ENCODE assay signal across 8 mouse cellular contexts in genomic region chr1:7777191-7778044, GRCm38 (mm10).
DNase-seq lines count a peak whose midpoint lies in the region; ATAC-seq and TF ChIP-seq lines count a peak whose summit lies in the region.

No protein-coding gene starts in this region.

- H3K27me3 ChIP-seq in kidney, embryonic 15.5 days, result no peaks in the 10 kb centered on the region
- no peaks in the 10 kb centered on the region for H3K27me3 ChIP-seq in kidney, adult 2 months (replicated peaks; ENCODE audit: control insufficient read depth, insufficient read depth, low read length)
- no peaks in the 10 kb centered on the region for H3K27me3 ChIP-seq in forebrain, embryonic 11.5 days (ENCODE audit: control insufficient read depth, insufficient read depth, low read length)
- H3K27me3 ChIP-seq in limb, embryonic 12.5 days, result no peaks in the 10 kb centered on the region
- H3K27me3 ChIP-seq in neural tube, embryonic 13.5 days, result no peaks in the 10 kb centered on the region
- H3K27me3 ChIP-seq in thymus, adult 2 months (ENCODE audit: control insufficient read depth, insufficient read depth, low read length), result no peaks in the 10 kb centered on the region

- H3K36me3 ChIP-seq in kidney, embryonic 15.5 days, result no peaks in the 10 kb centered on the region
- no peaks in the 10 kb centered on the region for H3K36me3 ChIP-seq in kidney, adult 2 months (ENCODE audit: control insufficient read depth, insufficient read depth, low read length)
- no peaks in the 10 kb centered on the region for H3K36me3 ChIP-seq in forebrain, embryonic 11.5 days (ENCODE audit: control insufficient read depth, insufficient read depth, low read length)
- no peaks in the 10 kb centered on the region for H3K36me3 ChIP-seq in limb, embryonic 12.5 days
- no peaks in the 10 kb centered on the region for H3K36me3 ChIP-seq in neural tube, embryonic 13.5 days
- no peaks in the 10 kb centered on the region for H3K36me3 ChIP-seq in thymus, adult 2 months (ENCODE audit: control insufficient read depth, insufficient read depth, low read length)

- 7% methylated on average over 11 of the region's 11 CpGs for WGBS in kidney, embryonic 15.5 days
- 8% methylated on average over 11 of the region's 11 CpGs for WGBS in kidney, adult 2 months
- 6% methylated on average over 11 of the region's 11 CpGs for WGBS in forebrain, embryonic 11.5 days
- WGBS in limb, embryonic 12.5 days, result 6% methylated on average over 11 of the region's 11 CpGs
- WGBS in neural tube, embryonic 13.5 days, result 6% methylated on average over 11 of the region's 11 CpGs
- 27% methylated on average over 11 of the region's 11 CpGs for WGBS in thymus, adult 2 months

- peak overlapping the region; percentile 38 for H3K4me2 ChIP-seq in kidney, embryonic 15.5 days
- no peak overlapping the region for H3K4me2 ChIP-seq in forebrain, embryonic 11.5 days (ENCODE audit: low read depth, low read length, severe bottlenecking)
- H3K4me2 ChIP-seq in limb, embryonic 12.5 days, result peak overlapping the region; percentile 40
- H3K4me2 ChIP-seq in neural tube, embryonic 13.5 days, result peak overlapping the region; percentile 24; the same call in 1 of the 2 replicates

- 0 out of 2 replicates have a peak overlapping the region, but pooled peaks have one; percentile 7 for H3K9ac ChIP-seq in kidney, embryonic 15.5 days
- H3K9ac ChIP-seq in forebrain, embryonic 11.5 days (ENCODE audit: low read length), result no peak overlapping the region
- H3K9ac ChIP-seq in limb, embryonic 12.5 days (replicated peaks), result no peak overlapping the region
- H3K9ac ChIP-seq in neural tube, embryonic 13.5 days, result no peak overlapping the region

- H3K27ac ChIP-seq in kidney, embryonic 15.5 days, result peak overlapping the region; percentile 68
- no peak overlapping the region for H3K27ac ChIP-seq in kidney, adult 2 months (ENCODE audit: insufficient read depth, low read depth, low read length)
- H3K27ac ChIP-seq in forebrain, embryonic 11.5 days (ENCODE audit: low read depth, low read length), result no peak overlapping the region
- peak overlapping the region; percentile 74 for H3K27ac ChIP-seq in limb, embryonic 12.5 days
- no peak overlapping the region for H3K27ac ChIP-seq in neural tube, embryonic 13.5 days (replicated peaks)
- H3K27ac ChIP-seq in thymus, adult 2 months (ENCODE audit: control insufficient read depth, insufficient read depth, low read length), result no peak overlapping the region

- ATAC-seq in kidney, embryonic 15.5 days (replicated peaks; ENCODE audit: low FRiP score), result peak; percentile 95
- ATAC-seq in forebrain, embryonic 11.5 days (replicated peaks; ENCODE audit: low FRiP score), result peak; percentile 82
- ATAC-seq in limb, embryonic 12.5 days (ENCODE audit: insufficient number of reproducible peaks, insufficient read depth, low FRiP score, low TSS enrichment, low read depth), result peak; percentile 84
- no peak for ATAC-seq in neural tube, embryonic 13.5 days (ENCODE audit: low read depth)

- TF ChIP-seq POLR2A in kidney, adult 2 months (IDR thresholded peaks at IDR 0.05; ENCODE audit: low read depth, low read length), result no peak
- TF ChIP-seq POLR2A in thymus, adult 2 months (IDR thresholded peaks at IDR 0.05; ENCODE audit: control insufficient read depth, extremely low read depth, insufficient read depth, low read length, poor library complexity), result no peak

- TF ChIP-seq CTCF in kidney, adult 2 months (conservative IDR thresholded peaks at IDR 0.05; ENCODE audit: insufficient read depth, insufficient read length, low read depth, low read length), result no peak
- no peak for TF ChIP-seq CTCF in thymus, adult 2 months (IDR thresholded peaks at IDR 0.05; ENCODE audit: borderline replicate concordance, control insufficient read depth, extremely low read depth, insufficient read depth, low read length, poor library complexity)

- DNase-seq in kidney, adult 2 months, result no peak
- peak; percentile 58 for DNase-seq in forebrain, embryonic 11.5 days (ENCODE audit: low spot score)
- no peak for DNase-seq in layer of hippocampus, adult 18-20 months (ENCODE audit: low spot score in 2 of 2)
- DNase-seq in thymus, adult 2 months, result no peak
- no peak for DNase-seq in adrenal gland, postnatal 36 days

- H3K4me1 ChIP-seq in kidney, embryonic 15.5 days, result peaks cover 12% of the 10 kb centered on the region
- no peaks in the 10 kb centered on the region for H3K4me1 ChIP-seq in kidney, adult 2 months (ENCODE audit: control insufficient read depth, insufficient read depth, low read length)
- H3K4me1 ChIP-seq in forebrain, embryonic 11.5 days (replicated peaks; ENCODE audit: control insufficient read depth, insufficient read depth, low read length), result no peaks in the 10 kb centered on the region
- H3K4me1 ChIP-seq in limb, embryonic 12.5 days (replicated peaks), result peaks cover 14% of the 10 kb centered on the region
- H3K4me1 ChIP-seq in neural tube, embryonic 13.5 days (replicated peaks), result peaks cover 16% of the 10 kb centered on the region; the same call in 1 of the 2 replicates
- no peaks in the 10 kb centered on the region for H3K4me1 ChIP-seq in thymus, adult 2 months (replicated peaks; ENCODE audit: control insufficient read depth, insufficient read depth, low read length)

- H3K9me3 ChIP-seq in kidney, embryonic 15.5 days (replicated peaks), result no peaks in the 10 kb centered on the region
- H3K9me3 ChIP-seq in forebrain, embryonic 11.5 days (ENCODE audit: control insufficient read depth, low read length), result no peaks in the 10 kb centered on the region
- H3K9me3 ChIP-seq in limb, embryonic 12.5 days, result no peaks in the 10 kb centered on the region
- H3K9me3 ChIP-seq in neural tube, embryonic 13.5 days, result no peaks in the 10 kb centered on the region

- no peak overlapping the region for H3K4me3 ChIP-seq in kidney, embryonic 15.5 days (replicated peaks)
- H3K4me3 ChIP-seq in kidney, adult 2 months (ENCODE audit: insufficient read depth, low read depth, low read length), result no peak overlapping the region
- no peak overlapping the region for H3K4me3 ChIP-seq in forebrain, embryonic 11.5 days (ENCODE audit: low read depth, low read length)
- H3K4me3 ChIP-seq in limb, embryonic 12.5 days (replicated peaks), result no peak overlapping the region
- no peak overlapping the region for H3K4me3 ChIP-seq in neural tube, embryonic 13.5 days
- no peak overlapping the region for H3K4me3 ChIP-seq in thymus, adult 2 months (ENCODE audit: control insufficient read depth, insufficient read depth, low read length)

Comparison
In these comparisons a context has a peak if more than half of its experiments do, and no peak if none do; other contexts are left out.
1. H3K27ac ChIP-seq: peak in kidney, embryonic 15.5 days (single experiment) and limb, embryonic 12.5 days (single experiment); none in kidney, adult 2 months (single experiment), forebrain, embryonic 11.5 days (single experiment), neural tube, embryonic 13.5 days (single experiment) and thymus, adult 2 months (single experiment).